Mouse (Mus musculus) heart, embryonic 12.5 days (tissue): ENCODE data around the gene Vmn1r116. TPM values are rescaled to one million over a fixed set of nuclear protein-coding genes. Genes with fewer than 3 reads are reported as not detected.
"Not testable (repeated sequence)": the region's sequence is repeated elsewhere in the genome, so short reads cannot be mapped to it uniquely, and the experiment has no call there.

Experiments used
- ATAC-seq: fragments of 200-750 bp; cut with Nextera tagmentation; 2 replicates; pipeline ENCODE4 v1.8.0; 2017; ENCODE audit warnings: moderate TSS enrichment, moderate library complexity; ENCODE audit not compliant: insufficient number of reproducible peaks, low FRiP score
- H3K27ac ChIP-seq: fragments of 300-500 bp; sonication (generic); 2 replicates; pipeline ENCODE4 v1.5.1; 2016; ENCODE audit warnings: mild to moderate bottlenecking, moderate library complexity; ENCODE audit not compliant: poor library complexity, severe bottlenecking
- H3K27me3 ChIP-seq: fragments of 300-500 bp; sonication (generic); replicated peaks from 2 replicates; pipeline ENCODE4 v1.6.1; 2016; ENCODE audit warnings: mild to moderate bottlenecking, moderate library complexity
- H3K36me3 ChIP-seq: fragments of 300-500 bp; sonication (generic); 2 replicates; pipeline ENCODE4 v1.6.1; 2016; ENCODE audit warnings: mild to moderate bottlenecking, moderate library complexity
- H3K4me1 ChIP-seq: fragments of 300-500 bp; sonication (generic); replicated peaks from 2 replicates; pipeline ENCODE4 v1.6.1; 2016; ENCODE audit warnings: mild to moderate bottlenecking
- H3K4me2 ChIP-seq: fragments of 300-500 bp; sonication (generic); 2 replicates; pipeline ENCODE4 v1.6.1; 2016; ENCODE audit warnings: mild to moderate bottlenecking, moderate library complexity
- H3K4me3 ChIP-seq: fragments of 300-500 bp; sonication (generic); 2 replicates; pipeline ENCODE4 v1.5.1; 2016; ENCODE audit warnings: mild to moderate bottlenecking
- H3K9ac ChIP-seq: fragments of 300-500 bp; sonication (generic); 2 replicates; pipeline ENCODE4 v1.6.1; 2016; ENCODE audit warnings: mild to moderate bottlenecking, moderate library complexity
- H3K9me3 ChIP-seq: fragments of 300-500 bp; sonication (generic); replicated peaks from 2 replicates; pipeline ENCODE4 v1.6.1; 2016; ENCODE audit warnings: mild to moderate bottlenecking, moderate library complexity
- WGBS: fragments of 180-500 bp; shearing (Covaris S2); methylation state at CpG from one replicate; pipeline ENCODE4 v1.1.7; 2016; 5-methylcytosine and 5-hydroxymethylcytosine counted together
- polyA plus RNA-seq: library from polyadenylated mRNA; unstranded; fragments of >200 nt; fragmentation: Nextera tagmentation; extraction: Ambion mirVana; gene quantifications from 2 replicates; pipeline ENCODE4 v1.2.1, GENCODE M21; 2016

The Vmn1r116 gene
- not detected in 2 replicates for polyA plus RNA-seq

GRCm38 (mm10) chr7:20871956-20872355 lies at the start of gene Vmn1r116:
TSS of gene Vmn1r116 (plus strand) at chr7:20872256.
- not testable (repeated sequence) for ATAC-seq, H3K4me1 ChIP-seq, H3K36me3 ChIP-seq, H3K4me3 ChIP-seq, H3K27ac ChIP-seq, H3K9ac ChIP-seq, H3K9me3 ChIP-seq, H3K4me2 ChIP-seq, H3K27me3 ChIP-seq
- WGBS = 54% methylated on average over 3 of the region's 3 CpGs

- H3K4me1 ChIP-seq, H3K4me2 ChIP-seq, H3K4me3 ChIP-seq, H3K36me3 ChIP-seq, ATAC-seq, H3K27me3 ChIP-seq, H3K27ac ChIP-seq, H3K9me3 ChIP-seq, H3K9ac ChIP-seq: not testable (repeated sequence)
- WGBS = 88% methylated on average over 1 of the region's 3 CpGs
Observed at GRCm38 (mm10) chr7:20844885-20845284, 27.2 kb upstream of the Vmn1r116 start, which contains the start of gene Vmn1r115. TSS of gene Vmn1r115 (minus strand) at chr7:20844985.

GRCm38 (mm10) chr7:20884021-20884420 lies 12.0 kb downstream of the Vmn1r116 start, which contains the start of gene Vmn1r117:
TSS of gene Vmn1r117 (minus strand) at chr7:20884121.
- no CpG with 5 or more reads among the region's 2 CpGs for WGBS
- H3K36me3 ChIP-seq, ATAC-seq, H3K9me3 ChIP-seq, H3K27ac ChIP-seq, H3K9ac ChIP-seq, H3K27me3 ChIP-seq, H3K4me1 ChIP-seq, H3K4me2 ChIP-seq, H3K4me3 ChIP-seq: not testable (repeated sequence)

- H3K27me3 ChIP-seq, ATAC-seq, H3K4me2 ChIP-seq, H3K27ac ChIP-seq, H3K9ac ChIP-seq, H3K4me3 ChIP-seq, H3K36me3 ChIP-seq, H3K9me3 ChIP-seq, H3K4me1 ChIP-seq: not testable (repeated sequence)
- no CpG with 5 or more reads among the region's 2 CpGs for WGBS
Observed at GRCm38 (mm10) chr7:20912247-20912646, 40.2 kb downstream of the Vmn1r116 start, which contains the start of gene Vmn1r118. TSS of gene Vmn1r118 (minus strand) at chr7:20912347.

Other genes starting within 250 kb of the Vmn1r116 start
- gene Vmn1r107, start 203.3 kb upstream of the Vmn1r116 start, polyA plus RNA-seq = not detected in 2 replicates
- not detected in 2 replicates for gene Vmn1r111, start 169.0 kb upstream of the Vmn1r116 start, polyA plus RNA-seq
- not detected in 2 replicates for gene Gm10668, start 141.6 kb upstream of the Vmn1r116 start, polyA plus RNA-seq
- gene Vmn1r112, start 101.1 kb upstream of the Vmn1r116 start, polyA plus RNA-seq = not detected in 2 replicates
- gene Vmn1r113, start 85.0 kb upstream of the Vmn1r116 start, polyA plus RNA-seq = not detected in 2 replicates
- not detected in 2 replicates for gene Vmn1r114, start 60.1 kb upstream of the Vmn1r116 start, polyA plus RNA-seq
- gene Vmn1r115, start 27.3 kb upstream of the Vmn1r116 start, polyA plus RNA-seq = not detected in 2 replicates
- gene Vmn1r117, start 11.9 kb downstream of the Vmn1r116 start, polyA plus RNA-seq = not detected in 2 replicates
- not detected in 2 replicates for gene Vmn1r118, start 40.1 kb downstream of the Vmn1r116 start, polyA plus RNA-seq
- gene Vmn1r119, start 140.2 kb downstream of the Vmn1r116 start, polyA plus RNA-seq = not detected in 2 replicates
- gene Vmn1r120, start 181.5 kb downstream of the Vmn1r116 start, polyA plus RNA-seq = not detected in 2 replicates
- gene Vmn1r121, start 226.3 kb downstream of the Vmn1r116 start, polyA plus RNA-seq = not detected in 2 replicates